Mouse (Mus musculus) kidney, adult 2 months (tissue): ENCODE measurements around the gene Ppil1. TPM values are rescaled to one million over a fixed set of nuclear protein-coding genes. Genes with fewer than 3 reads are reported as not detected.
"Not testable (repeated sequence)": the region's sequence is repeated elsewhere in the genome, so short reads cannot be mapped to it uniquely, and the experiment has no call there.

Experiments used
- DNase-seq: peaks from one replicate; pipeline ENCODE4 v3.0.0; 2021
- H3K27ac ChIP-seq: fragments of 200-500 bp; 2 replicates; pipeline ENCODE4 v1.5.1; 2012; ENCODE audit warnings: low read depth, low read length, control low read depth, inconsistent platforms; ENCODE audit not compliant: insufficient read depth
- H3K27me3 ChIP-seq: fragments of 200-500 bp; replicated peaks from 2 replicates; pipeline ENCODE4 v1.6.1; 2012; ENCODE audit warnings: mild to moderate bottlenecking, moderate library complexity, low read length, inconsistent platforms; ENCODE audit not compliant: control insufficient read depth, insufficient read depth
- H3K36me3 ChIP-seq: fragments of 200-500 bp; 2 replicates; pipeline ENCODE4 v1.6.1; 2012; ENCODE audit warnings: mild to moderate bottlenecking, moderate library complexity, low read length, inconsistent platforms; ENCODE audit not compliant: control insufficient read depth, insufficient read depth
- H3K4me1 ChIP-seq: fragments of 200-500 bp; 2 replicates; pipeline ENCODE4 v1.6.1; 2011; ENCODE audit warnings: low read length; ENCODE audit not compliant: control insufficient read depth, insufficient read depth
- H3K4me3 ChIP-seq: fragments of 200-500 bp; 2 replicates; pipeline ENCODE4 v1.5.1; 2011; ENCODE audit warnings: mild to moderate bottlenecking, low read depth, low read length, control low read depth; ENCODE audit not compliant: insufficient read depth
- CTCF ChIP-seq: fragments of 200-500 bp; conservative IDR thresholded peaks from 2 replicates; pipeline ENCODE4 v1.5.1; 2011; ENCODE audit warnings: low read depth, mild to moderate bottlenecking, control low read depth, low read length, moderate library complexity, mixed read lengths; ENCODE audit not compliant: insufficient read depth, insufficient read length
- POLR2A ChIP-seq: fragments of 200-500 bp; IDR thresholded peaks from one replicate; pipeline ENCODE4 v1.6.1; 2011; ENCODE audit warnings: low read depth, low read length, control low read depth
- WGBS: fragments of 180-500 bp; shearing (Covaris S2); methylation state at CpG from one replicate; pipeline ENCODE4 v1.1.7; 2018; 5-methylcytosine and 5-hydroxymethylcytosine counted together
- polyA plus RNA-seq: library from polyadenylated mRNA; depleted of rRNA; stranded (reverse); fragments of >200 nt; gene quantifications from 2 replicates; pipeline ENCODE4 v1.2.3, GENCODE M21; 2012

Ppil1 gene
- polyA plus RNA-seq, 1 experiment = 23.5 TPM

- no peaks in the 10 kb centered on the region for H3K27me3 ChIP-seq
- H3K4me3 ChIP-seq = no peak overlapping the region
- DNase-seq = peak; percentile 83
- no peak overlapping the region for H3K27ac ChIP-seq
- no peaks in the 10 kb centered on the region for H3K36me3 ChIP-seq
- no peak for TF ChIP-seq POLR2A
- peak; percentile 93 for TF ChIP-seq CTCF
- peaks cover 28% of the 10 kb centered on the region for H3K4me1 ChIP-seq
- 2% methylated on average over 3 of the region's 3 CpGs for WGBS
Observed at GRCm38 (mm10) chr17:29259489-29259888, 4.5 kb downstream of the Ppil1 start.

GRCm38 (mm10) chr17:29258921-29259320, 5.1 kb downstream of the Ppil1 start:
- TF ChIP-seq POLR2A = no peak
- no peak for TF ChIP-seq CTCF
- H3K36me3 ChIP-seq = no peaks in the 10 kb centered on the region
- no peak overlapping the region for H3K27ac ChIP-seq
- H3K27me3 ChIP-seq = no peaks in the 10 kb centered on the region
- peaks cover 24% of the 10 kb centered on the region for H3K4me1 ChIP-seq
- WGBS = 78% methylated on average over 2 of the region's 2 CpGs
- no peak for DNase-seq
- H3K4me3 ChIP-seq = no peak overlapping the region

- no peak overlapping the region for H3K27ac ChIP-seq
- no peak overlapping the region for H3K4me3 ChIP-seq
- DNase-seq = no peak
- H3K4me1 ChIP-seq = peaks cover 24% of the 10 kb centered on the region
- no peaks in the 10 kb centered on the region for H3K36me3 ChIP-seq
- 81% methylated on average over 10 of the region's 10 CpGs for WGBS
- no peaks in the 10 kb centered on the region for H3K27me3 ChIP-seq
- TF ChIP-seq CTCF (no peak), POLR2A (no peak)
Observed at GRCm38 (mm10) chr17:29258025-29258558, 5.9 kb downstream of the Ppil1 start.

- no peak for TF ChIP-seq CTCF
- TF ChIP-seq POLR2A = no peak
- peak; percentile 44 for DNase-seq
- 52% methylated on average over 10 of the region's 10 CpGs for WGBS
Observed at GRCm38 (mm10) chr17:29257001-29257511, 6.9 kb downstream of the Ppil1 start.

GRCm38 (mm10) chr17:29256507-29256906, 7.5 kb downstream of the Ppil1 start:
- Histone ChIP-seq H3K36me3 (no peaks in the 10 kb centered on the region), H3K4me3 (no peak overlapping the region), H3K27ac (peak overlapping the region; percentile 35), H3K27me3 (no peaks in the 10 kb centered on the region), H3K4me1 (peaks cover 34% of the 10 kb centered on the region)
- TF ChIP-seq CTCF (no peak), POLR2A (no peak)
- DNase-seq = no peak
- 66% methylated on average over 6 of the region's 6 CpGs for WGBS

More at GRCm38 (mm10) chr17:29257001-29257511, 6.9 kb downstream of the Ppil1 start:
- H3K27me3 ChIP-seq = no peaks in the 10 kb centered on the region
- peaks cover 28% of the 10 kb centered on the region for H3K4me1 ChIP-seq
- H3K4me3 ChIP-seq = no peak overlapping the region
- peak overlapping the region; percentile 72 for H3K27ac ChIP-seq
- H3K36me3 ChIP-seq = no peaks in the 10 kb centered on the region

GRCm38 (mm10) chr17:29254784-29255183, 9.2 kb downstream of the Ppil1 start:
- not testable (repeated sequence) for H3K27ac ChIP-seq, H3K36me3 ChIP-seq, H3K4me3 ChIP-seq, H3K27me3 ChIP-seq
- H3K4me1 ChIP-seq = peaks cover 36% of the 10 kb centered on the region
- peak; percentile 44 for DNase-seq
- WGBS = 51% methylated on average over 6 of the region's 6 CpGs

GRCm38 (mm10) chr17:29253684-29254083, 10.3 kb downstream of the Ppil1 start:
- TF ChIP-seq POLR2A (no peak), CTCF (no peak)
- Histone ChIP-seq H3K4me1 (peaks cover 36% of the 10 kb centered on the region), H3K27me3 (no peaks in the 10 kb centered on the region), H3K27ac (no peak overlapping the region), H3K4me3 (no peak overlapping the region), H3K36me3 (no peaks in the 10 kb centered on the region)
- WGBS = 63% methylated on average over 9 of the region's 9 CpGs
- no peak for DNase-seq

- no peak for DNase-seq
- WGBS = 76% methylated on average over 2 of the region's 2 CpGs
- Histone ChIP-seq H3K27ac (no peak overlapping the region), H3K4me3 (no peak overlapping the region), H3K36me3 (no peaks in the 10 kb centered on the region), H3K27me3 (no peaks in the 10 kb centered on the region), H3K4me1 (peaks cover 32% of the 10 kb centered on the region)
- no peak for TF ChIP-seq POLR2A
- TF ChIP-seq CTCF = no peak
Observed at GRCm38 (mm10) chr17:29253236-29253635, 10.8 kb downstream of the Ppil1 start.
